Mouse (Mus musculus): Measurements from ENCODE around the gene Bcar1. TPM values are rescaled to one million over a fixed set of nuclear protein-coding genes. Genes with fewer than 3 reads are reported as not detected.

Bcar1 gene
- polyA plus RNA-seq, 1 experiment from 2014 or later, result 62.5 TPM

DNA sequence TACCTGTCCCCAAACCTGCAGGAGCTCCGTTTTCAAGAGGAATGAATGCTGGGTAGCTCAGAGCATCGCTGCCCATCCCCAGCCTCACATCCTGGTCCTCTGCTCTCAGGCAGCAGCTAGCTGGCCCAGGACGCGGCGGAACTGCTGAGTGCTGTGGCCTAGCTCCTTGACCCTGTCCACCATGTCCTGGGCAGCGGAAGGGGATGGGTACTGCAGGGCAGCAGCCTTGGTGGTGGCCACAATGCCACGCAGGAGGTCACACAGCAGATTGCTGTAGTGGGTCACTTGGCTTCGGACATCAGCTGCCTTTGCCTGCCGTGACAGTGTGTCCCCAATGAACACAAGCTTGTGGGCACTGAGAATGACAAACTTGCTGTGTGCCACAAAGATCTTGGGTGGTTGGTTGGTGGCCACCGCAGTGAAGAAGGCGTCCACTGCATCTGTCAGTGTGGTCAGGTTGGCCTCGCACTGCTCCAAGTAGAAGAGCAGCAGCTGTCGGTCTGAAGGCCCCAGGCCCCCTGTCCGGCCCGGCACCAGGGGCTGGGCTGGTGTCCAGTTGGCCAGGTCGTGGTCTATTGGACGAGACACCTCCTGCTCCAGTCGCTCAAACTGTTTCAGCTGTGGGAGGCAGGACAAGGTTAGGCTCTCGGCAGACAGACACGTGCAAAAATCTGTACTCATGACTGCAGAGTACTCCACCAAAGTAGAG lies 32.7 kb downstream of the Bcar1 start:
- 92% methylated on average over 20 of the region's 20 CpGs for WGBS
- peaks cover 23% of the 10 kb centered on the region for H3K36me3 ChIP-seq (ENCODE audit: control insufficient read depth, insufficient read depth, low read length)
- H3K4me3 ChIP-seq (ENCODE audit: low read depth, low read length), result no peak overlapping the region
- ATAC-seq (ENCODE audit: insufficient read depth, low FRiP score, low TSS enrichment) (no peak), DNase-seq (ENCODE audit: low spot score) (no peak)
- H3K4me2 ChIP-seq (ENCODE audit: low read depth), result no peak overlapping the region
- no peaks in the 10 kb centered on the region for H3K9me3 ChIP-seq (ENCODE audit: control insufficient read depth, low read length)
- no peak overlapping the region for H3K9ac ChIP-seq (ENCODE audit: low read length)
- H3K27me3 ChIP-seq (ENCODE audit: control insufficient read depth, insufficient read depth, low read length), result no peaks in the 10 kb centered on the region
- H3K4me1 ChIP-seq (ENCODE audit: control insufficient read depth, insufficient read depth, low read length), result peaks cover under 1% of the 10 kb centered on the region; the same call in 1 of the 2 replicates
- H3K27ac ChIP-seq (ENCODE audit: low read depth, low read length), result no peak overlapping the region

DNA sequence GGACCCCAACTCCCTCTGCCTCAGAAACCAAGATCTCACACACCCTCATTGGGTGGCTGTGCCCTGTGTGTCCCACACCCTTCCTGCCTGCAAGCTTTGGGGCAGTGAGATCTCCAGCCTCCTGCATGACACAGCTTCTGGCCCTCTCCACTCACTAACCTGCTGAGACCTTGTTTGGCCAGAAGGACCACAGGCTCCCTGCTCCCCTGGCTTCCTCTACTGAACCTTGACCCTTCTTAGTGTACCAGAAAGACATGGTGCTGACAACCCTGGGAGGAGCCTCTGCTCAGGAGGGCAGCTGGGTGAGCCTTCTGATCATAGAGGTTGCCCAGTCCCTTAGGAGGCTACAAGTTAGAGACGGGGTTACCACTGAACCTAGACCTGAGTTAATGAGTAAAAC lies 34.4 kb downstream of the Bcar1 start:
- H3K4me3 ChIP-seq (ENCODE audit: low read depth, low read length), result no peak overlapping the region
- H3K4me1 ChIP-seq (ENCODE audit: control insufficient read depth, insufficient read depth, low read length), result no peaks in the 10 kb centered on the region
- no peaks in the 10 kb centered on the region for H3K27me3 ChIP-seq (ENCODE audit: control insufficient read depth, insufficient read depth, low read length)
- 84% methylated on average over 1 of the region's 1 CpGs for WGBS
- H3K27ac ChIP-seq (ENCODE audit: low read depth, low read length), result no peak overlapping the region
- H3K36me3 ChIP-seq (ENCODE audit: control insufficient read depth, insufficient read depth, low read length), result peaks cover 19% of the 10 kb centered on the region
- H3K9ac ChIP-seq (ENCODE audit: low read length), result no peak overlapping the region
- ATAC-seq (ENCODE audit: insufficient read depth, low FRiP score, low TSS enrichment) (no peak), DNase-seq (ENCODE audit: low spot score) (no peak)
- no peaks in the 10 kb centered on the region for H3K9me3 ChIP-seq (ENCODE audit: control insufficient read depth, low read length)
- H3K4me2 ChIP-seq (ENCODE audit: low read depth), result no peak overlapping the region

DNA sequence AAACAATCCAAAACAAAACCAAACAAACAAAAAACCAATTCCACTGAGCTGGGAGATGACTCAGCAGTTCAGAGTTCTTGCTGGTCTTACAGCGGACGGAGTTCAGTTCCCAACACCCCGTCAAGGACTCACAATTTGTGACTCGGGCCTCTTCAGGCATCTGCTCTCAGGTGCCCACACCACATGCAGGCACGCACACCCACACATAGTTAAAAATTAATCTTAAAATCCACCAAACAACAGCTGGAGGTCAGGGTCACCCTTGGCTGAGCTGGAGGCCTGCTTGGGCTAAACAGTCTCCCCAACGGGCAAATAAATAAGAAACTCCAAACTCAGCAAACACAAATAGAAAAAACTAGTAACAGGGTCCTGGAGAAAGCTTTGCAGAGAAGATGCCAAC lies 35.3 kb downstream of the Bcar1 start:
- H3K9ac ChIP-seq (ENCODE audit: low read length), result no peak overlapping the region
- ATAC-seq (ENCODE audit: insufficient read depth, low FRiP score, low TSS enrichment) (no peak), DNase-seq (ENCODE audit: low spot score) (no peak)
- no peak overlapping the region for H3K27ac ChIP-seq (ENCODE audit: low read depth, low read length)
- WGBS, result 95% methylated on average over 6 of the region's 6 CpGs
- no peak overlapping the region for H3K4me2 ChIP-seq (ENCODE audit: low read depth)
- H3K4me1 ChIP-seq (ENCODE audit: control insufficient read depth, insufficient read depth, low read length), result no peaks in the 10 kb centered on the region
- no peaks in the 10 kb centered on the region for H3K27me3 ChIP-seq (ENCODE audit: control insufficient read depth, insufficient read depth, low read length)
- no peaks in the 10 kb centered on the region for H3K9me3 ChIP-seq (ENCODE audit: control insufficient read depth, low read length)
- H3K36me3 ChIP-seq (ENCODE audit: control insufficient read depth, insufficient read depth, low read length), result peaks cover 14% of the 10 kb centered on the region
- H3K4me3 ChIP-seq (ENCODE audit: low read depth, low read length), result no peak overlapping the region

DNA sequence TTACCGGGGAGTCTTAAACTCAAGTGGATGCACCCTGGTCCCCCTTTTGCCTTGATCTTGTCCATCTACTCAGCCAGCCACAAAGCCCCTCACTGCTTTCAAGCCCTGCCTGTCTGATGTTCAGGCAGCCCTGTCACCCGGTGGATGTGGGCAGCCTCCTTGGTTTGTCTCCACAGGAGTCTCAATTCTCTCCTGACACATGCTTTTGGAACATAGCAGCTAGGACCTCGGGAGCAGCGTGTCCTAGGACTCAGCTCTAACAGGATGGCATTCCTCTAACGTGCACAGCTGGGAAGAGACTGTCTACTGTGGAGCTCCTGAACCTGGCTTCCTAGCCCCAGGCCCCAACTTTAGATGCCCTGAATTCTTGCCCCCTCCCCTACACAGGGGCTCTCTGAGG lies 37.9 kb downstream of the Bcar1 start:
- Histone ChIP-seq H3K27me3 (ENCODE audit: control insufficient read depth, insufficient read depth, low read length) (no peaks in the 10 kb centered on the region), H3K4me3 (ENCODE audit: low read depth, low read length) (no peak overlapping the region), H3K4me2 (ENCODE audit: low read depth) (no peak overlapping the region), H3K36me3 (ENCODE audit: control insufficient read depth, insufficient read depth, low read length) (peaks cover 8% of the 10 kb centered on the region), H3K9me3 (ENCODE audit: control insufficient read depth, low read length) (no peaks in the 10 kb centered on the region), H3K4me1 (ENCODE audit: control insufficient read depth, insufficient read depth, low read length) (no peaks in the 10 kb centered on the region), H3K9ac (ENCODE audit: low read length) (no peak overlapping the region), H3K27ac (ENCODE audit: low read depth, low read length) (no peak overlapping the region)
- DNase-seq (ENCODE audit: low spot score) (no peak), ATAC-seq (ENCODE audit: insufficient read depth, low FRiP score, low TSS enrichment) (no peak)
- WGBS, result 71% methylated on average over 5 of the region's 5 CpGs

DNA sequence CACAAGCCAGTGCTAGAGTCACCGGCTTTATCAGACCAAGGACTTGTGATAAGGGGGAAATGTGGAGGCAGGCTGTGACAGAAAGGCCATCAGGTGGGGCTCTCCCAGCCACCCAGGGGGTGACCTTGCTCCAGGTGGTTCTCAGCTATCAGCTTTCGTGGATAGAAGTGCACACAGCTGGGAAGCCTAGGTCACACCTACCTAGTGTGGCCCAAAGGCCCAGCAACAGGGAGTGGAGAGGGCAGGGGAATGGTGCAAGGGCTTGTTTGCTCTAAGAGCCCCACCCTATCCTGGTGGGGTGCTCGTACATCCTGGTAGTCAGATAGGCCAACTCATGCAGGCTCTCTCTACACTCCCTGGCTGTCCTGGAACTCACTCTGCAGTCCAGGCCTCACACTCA lies 38.4 kb downstream of the Bcar1 start:
- WGBS, result 76% methylated on average over 3 of the region's 3 CpGs

DNA sequence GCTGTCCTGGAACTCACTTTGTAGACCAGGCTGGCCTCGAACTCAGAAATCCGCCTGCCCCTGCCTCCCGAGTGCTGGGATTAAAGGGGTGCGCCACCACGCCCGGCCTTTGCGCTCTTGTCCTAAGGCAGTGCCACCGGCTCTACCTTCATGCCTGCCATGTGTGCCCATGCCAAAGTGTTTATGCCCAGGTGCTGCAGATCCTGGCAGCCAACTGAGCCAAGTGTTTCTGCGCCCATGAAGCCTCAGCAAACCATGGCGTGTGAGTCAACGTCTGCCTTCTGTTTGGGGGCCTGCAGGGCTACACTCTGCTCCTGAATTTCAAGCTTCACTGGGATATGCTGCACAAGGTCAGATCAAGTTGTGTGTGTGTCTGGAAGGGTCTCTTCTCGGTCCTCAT lies 39.0 kb downstream of the Bcar1 start:
- WGBS, result 91% methylated on average over 12 of the region's 12 CpGs
- Histone ChIP-seq H3K4me1 (ENCODE audit: control insufficient read depth, insufficient read depth, low read length) (no peaks in the 10 kb centered on the region), H3K36me3 (ENCODE audit: control insufficient read depth, insufficient read depth, low read length) (0 out of 2 replicates have a peak, but pooled peaks cover 2% of the 10 kb centered on the region), H3K27ac (ENCODE audit: low read depth, low read length) (no peak overlapping the region), H3K9me3 (ENCODE audit: control insufficient read depth, low read length) (no peaks in the 10 kb centered on the region), H3K4me2 (ENCODE audit: low read depth) (no peak overlapping the region), H3K9ac (ENCODE audit: low read length) (no peak overlapping the region), H3K27me3 (ENCODE audit: control insufficient read depth, insufficient read depth, low read length) (no peaks in the 10 kb centered on the region), H3K4me3 (ENCODE audit: low read depth, low read length) (no peak overlapping the region)
- DNase-seq (ENCODE audit: low spot score) (no peak), ATAC-seq (ENCODE audit: insufficient read depth, low FRiP score, low TSS enrichment) (no peak)

More for the DNA sequence above, 38.4 kb downstream of the Bcar1 start:
- DNase-seq (ENCODE audit: low spot score) (no peak), ATAC-seq (ENCODE audit: insufficient read depth, low FRiP score, low TSS enrichment) (no peak)
- no peaks in the 10 kb centered on the region for H3K27me3 ChIP-seq (ENCODE audit: control insufficient read depth, insufficient read depth, low read length)
- H3K4me2 ChIP-seq (ENCODE audit: low read depth), result no peak overlapping the region
- H3K27ac ChIP-seq (ENCODE audit: low read depth, low read length), result no peak overlapping the region
- no peaks in the 10 kb centered on the region for H3K9me3 ChIP-seq (ENCODE audit: control insufficient read depth, low read length)
- H3K4me3 ChIP-seq (ENCODE audit: low read depth, low read length), result no peak overlapping the region
- no peaks in the 10 kb centered on the region for H3K4me1 ChIP-seq (ENCODE audit: control insufficient read depth, insufficient read depth, low read length)
- no peak overlapping the region for H3K9ac ChIP-seq (ENCODE audit: low read length)
- peaks cover 5% of the 10 kb centered on the region for H3K36me3 ChIP-seq (ENCODE audit: control insufficient read depth, insufficient read depth, low read length)

DNA sequence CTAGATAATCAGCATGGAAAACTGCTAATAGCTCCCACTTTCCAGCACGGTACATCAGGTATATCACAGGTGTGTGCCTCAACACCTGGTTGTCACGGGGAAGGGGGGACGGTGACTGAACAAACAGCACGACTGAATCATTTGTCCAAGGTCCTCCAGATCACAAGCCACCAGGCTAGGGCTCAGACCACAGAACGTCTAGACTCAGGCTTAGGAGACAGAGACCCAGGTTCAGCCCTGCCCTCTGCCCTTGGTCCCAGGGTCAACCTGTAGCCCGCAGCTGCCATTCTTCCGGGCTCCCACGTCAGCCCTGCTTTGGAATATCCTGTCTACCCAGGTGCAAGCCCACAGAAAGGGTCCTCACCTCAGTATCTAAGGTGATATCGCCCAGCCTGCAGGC lies 42.2 kb downstream of the Bcar1 start:
- ATAC-seq (ENCODE audit: insufficient read depth, low FRiP score, low TSS enrichment) (no peak), DNase-seq (ENCODE audit: low spot score) (no peak)
- Histone ChIP-seq H3K4me3 (ENCODE audit: low read depth, low read length) (no peak overlapping the region), H3K4me1 (ENCODE audit: control insufficient read depth, insufficient read depth, low read length) (no peaks in the 10 kb centered on the region), H3K36me3 (ENCODE audit: control insufficient read depth, insufficient read depth, low read length) (no peaks in the 10 kb centered on the region), H3K27me3 (ENCODE audit: control insufficient read depth, insufficient read depth, low read length) (no peaks in the 10 kb centered on the region), H3K4me2 (ENCODE audit: low read depth) (no peak overlapping the region), H3K9ac (ENCODE audit: low read length) (no peak overlapping the region), H3K27ac (ENCODE audit: low read depth, low read length) (no peak overlapping the region), H3K9me3 (ENCODE audit: control insufficient read depth, low read length) (no peaks in the 10 kb centered on the region)
- 87% methylated on average over 9 of the region's 9 CpGs for WGBS

DNA sequence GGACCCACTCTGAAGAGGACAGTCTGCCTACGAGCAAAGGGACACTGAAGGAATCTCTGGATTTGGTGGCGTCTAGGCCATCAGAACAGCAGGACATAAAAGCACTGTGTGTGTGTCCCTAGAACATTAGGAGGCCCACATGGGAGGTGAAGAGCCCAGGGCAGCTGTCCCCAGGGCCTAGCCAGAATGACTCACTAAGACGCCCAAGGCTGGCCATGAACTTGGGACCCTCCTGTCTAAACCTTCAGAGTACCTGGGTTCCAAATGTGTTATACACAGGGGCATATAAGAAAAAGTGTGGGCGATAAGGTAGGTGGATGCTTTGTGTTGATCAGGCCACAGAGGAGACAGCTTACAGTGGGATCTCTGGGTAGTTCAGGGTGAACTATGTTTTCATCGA lies 42.9 kb downstream of the Bcar1 start:
- no peaks in the 10 kb centered on the region for H3K9me3 ChIP-seq (ENCODE audit: control insufficient read depth, low read length)
- no peaks in the 10 kb centered on the region for H3K27me3 ChIP-seq (ENCODE audit: control insufficient read depth, insufficient read depth, low read length)
- no peaks in the 10 kb centered on the region for H3K4me1 ChIP-seq (ENCODE audit: control insufficient read depth, insufficient read depth, low read length)
- no peak overlapping the region for H3K27ac ChIP-seq (ENCODE audit: low read depth, low read length)
- ATAC-seq (ENCODE audit: insufficient read depth, low FRiP score, low TSS enrichment), result no peak
- H3K36me3 ChIP-seq (ENCODE audit: control insufficient read depth, insufficient read depth, low read length), result no peaks in the 10 kb centered on the region
- no peak overlapping the region for H3K4me3 ChIP-seq (ENCODE audit: low read depth, low read length)
- DNase-seq (ENCODE audit: low spot score), result no peak
- H3K4me2 ChIP-seq (ENCODE audit: low read depth), result no peak overlapping the region
- no peak overlapping the region for H3K9ac ChIP-seq (ENCODE audit: low read length)
- 86% methylated on average over 5 of the region's 5 CpGs for WGBS

DNA sequence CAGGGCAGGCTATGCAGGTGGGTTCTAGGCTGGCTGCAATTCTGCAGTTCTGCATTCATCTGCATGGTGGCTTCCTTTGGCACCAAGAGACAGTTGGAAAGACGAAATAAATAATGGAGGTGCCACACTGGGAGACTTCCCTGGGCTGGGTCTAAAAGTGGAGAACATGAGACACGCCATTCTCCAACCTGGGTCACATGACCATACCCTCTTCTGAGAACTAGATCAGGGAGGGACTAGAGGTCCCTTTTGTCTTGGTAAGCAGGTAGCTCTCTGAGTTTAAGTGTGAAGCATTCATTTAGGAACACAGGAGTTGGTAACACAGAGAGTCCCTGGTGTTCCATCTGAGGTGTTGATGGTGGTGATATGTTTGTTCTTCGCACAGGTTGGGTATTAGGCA lies 43.4 kb downstream of the Bcar1 start:
- ATAC-seq (ENCODE audit: insufficient read depth, low FRiP score, low TSS enrichment) (no peak), DNase-seq (ENCODE audit: low spot score) (no peak)
- WGBS, result 83% methylated on average over 3 of the region's 3 CpGs
- H3K9me3 ChIP-seq (ENCODE audit: control insufficient read depth, low read length), result no peaks in the 10 kb centered on the region
- no peak overlapping the region for H3K4me2 ChIP-seq (ENCODE audit: low read depth)
- H3K27ac ChIP-seq (ENCODE audit: low read depth, low read length), result no peak overlapping the region
- no peaks in the 10 kb centered on the region for H3K4me1 ChIP-seq (ENCODE audit: control insufficient read depth, insufficient read depth, low read length)
- no peak overlapping the region for H3K4me3 ChIP-seq (ENCODE audit: low read depth, low read length)
- H3K36me3 ChIP-seq (ENCODE audit: control insufficient read depth, insufficient read depth, low read length), result no peaks in the 10 kb centered on the region
- H3K9ac ChIP-seq (ENCODE audit: low read length), result no peak overlapping the region
- no peaks in the 10 kb centered on the region for H3K27me3 ChIP-seq (ENCODE audit: control insufficient read depth, insufficient read depth, low read length)

Data from neural tube, embryonic 11.5 days (tissue).